Mouse (Mus musculus) heart, postnatal 0 days (tissue): Measurements from ENCODE around the gene Irgm2. TPM values are rescaled to one million over a fixed set of nuclear protein-coding genes. Genes with fewer than 3 reads are reported as not detected.
"Not testable (repeated sequence)": the region's sequence is repeated elsewhere in the genome, so short reads cannot be mapped to it uniquely, and the experiment has no call there.

Experiments used
- ATAC-seq: fragments of 200-750 bp; cut with Nextera tagmentation; 2 replicates; pipeline ENCODE4 v1.8.0; 2017; ENCODE audit warnings: low read depth, moderate number of reproducible peaks, moderate library complexity; ENCODE audit not compliant: insufficient read depth
- DNase-seq: peaks from one replicate; pipeline ENCODE4 v3.0.0-alpha.2; 2016; ENCODE audit warnings: low spot score
- H3K27ac ChIP-seq: fragments of 300-500 bp; sonication (generic); 2 replicates; pipeline ENCODE4 v1.5.1; 2014; ENCODE audit warnings: low read depth, mild to moderate bottlenecking
- H3K27me3 ChIP-seq: fragments of 300-500 bp; sonication (generic); 2 replicates; pipeline ENCODE4 v1.6.1; 2014; ENCODE audit warnings: low read length, mixed read lengths; ENCODE audit not compliant: control insufficient read depth, insufficient read depth
- H3K36me3 ChIP-seq: fragments of 300-500 bp; sonication (generic); replicated peaks from 2 replicates; pipeline ENCODE4 v1.6.1; 2014; ENCODE audit warnings: low read length, mixed read lengths; ENCODE audit not compliant: control insufficient read depth, insufficient read depth
- H3K4me1 ChIP-seq: fragments of 300-500 bp; sonication (generic); 2 replicates; pipeline ENCODE4 v1.6.1; 2014; ENCODE audit warnings: antibody characterized with exemption; ENCODE audit not compliant: control insufficient read depth, insufficient read depth
- H3K4me2 ChIP-seq: fragments of 300-500 bp; sonication (generic); 2 replicates; pipeline ENCODE4 v1.6.1; 2014; ENCODE audit warnings: low read depth, mild to moderate bottlenecking, low read length, moderate library complexity
- H3K4me3 ChIP-seq: fragments of 300-500 bp; sonication (generic); 2 replicates; pipeline ENCODE4 v1.5.1; 2014; ENCODE audit warnings: low read depth, low read length
- H3K9ac ChIP-seq: fragments of 300-500 bp; sonication (generic); replicated peaks from 2 replicates; pipeline ENCODE4 v1.6.1; 2014; ENCODE audit warnings: low read depth, low read length, mixed read lengths
- H3K9me3 ChIP-seq: fragments of 300-500 bp; sonication (generic); replicated peaks from 2 replicates; pipeline ENCODE4 v1.6.1; 2016; ENCODE audit warnings: low read length; ENCODE audit not compliant: control insufficient read depth
- CTCF ChIP-seq: IDR thresholded peaks from 2 replicates; pipeline ENCODE4 v1.5.1; 2016; ENCODE audit warnings: antibody characterized with exemption, control low read depth, low read depth
- EP300 ChIP-seq: IDR thresholded peaks from 2 replicates; pipeline ENCODE4 v1.6.1; 2016; ENCODE audit warnings: antibody characterized with exemption, low read depth
- WGBS: fragments of 180-500 bp; shearing (Covaris S2); extraction: QIAGEN DNeasy Blood & Tissue Kit; methylation state at CpG from one replicate; pipeline ENCODE4 v1.1.7; 2014; 5-methylcytosine and 5-hydroxymethylcytosine counted together
- polyA plus RNA-seq: library from polyadenylated mRNA; unstranded; fragments of >200 nt; fragmentation: Nextera tagmentation; extraction: Ambion mirVana; gene quantifications from 2 replicates; pipeline ENCODE4 v1.2.1, GENCODE M21; 2015
- total RNA-seq: library from RNA; depleted of rRNA; stranded (reverse); fragments of >200 nt; gene quantifications from 2 replicates; pipeline ENCODE4 v1.2.3, GENCODE M21; 2014; ENCODE audit warnings: low replicate concordance

The Irgm2 gene
- total and polyA plus RNA-seq, 2 experiments from 2014 or later: 5.2 to 8.7 TPM

- H3K4me2 ChIP-seq: peak overlapping the region; percentile 60
- H3K4me3 ChIP-seq: no peak overlapping the region
- TF ChIP-seq CTCF (no peak), EP300 (no peak)
- no peaks in the 10 kb centered on the region for H3K9me3 ChIP-seq
- 67% methylated on average over 7 of the region's 7 CpGs for WGBS
- H3K9ac ChIP-seq: no peak overlapping the region
- DNase-seq (no peak), ATAC-seq (no peak)
- no peaks in the 10 kb centered on the region for H3K36me3 ChIP-seq
- peaks cover 18% of the 10 kb centered on the region for H3K4me1 ChIP-seq
- no peaks in the 10 kb centered on the region for H3K27me3 ChIP-seq
- H3K27ac ChIP-seq: no peak overlapping the region
These were observed 14.4 kb downstream of the Irgm2 start for GRCm38 (mm10) chr11:58213673-58214342.

GRCm38 (mm10) chr11:58214391-58215048, 15.1 kb downstream of the Irgm2 start:
- ATAC-seq (peak; percentile 86), DNase-seq (peak; percentile 65)
- TF ChIP-seq EP300 (no peak), CTCF (no peak)
- peak overlapping the region; percentile 78 for H3K27ac ChIP-seq
- peaks cover 18% of the 10 kb centered on the region for H3K4me1 ChIP-seq
- no peaks in the 10 kb centered on the region for H3K36me3 ChIP-seq
- peak overlapping the region; percentile 60 for H3K4me2 ChIP-seq
- peak overlapping the region; percentile 58 for H3K4me3 ChIP-seq
- 25% methylated on average over 15 of the region's 17 CpGs for WGBS
- H3K27me3 ChIP-seq: no peaks in the 10 kb centered on the region
- H3K9me3 ChIP-seq: no peaks in the 10 kb centered on the region
- H3K9ac ChIP-seq: peak overlapping the region; percentile 83

- not testable (repeated sequence) for DNase-seq, H3K27me3 ChIP-seq, H3K36me3 ChIP-seq, H3K9me3 ChIP-seq
- peaks cover 18% of the 10 kb centered on the region for H3K4me1 ChIP-seq
- ATAC-seq: peak; percentile 34; the same call in 1 of the 2 replicates
- peak overlapping the region; percentile 60 for H3K4me2 ChIP-seq
- 14% methylated on average over 2 of the region's 3 CpGs for WGBS
- peak overlapping the region; percentile 78 for H3K27ac ChIP-seq
- H3K4me3 ChIP-seq: peak overlapping the region; percentile 58
- peak overlapping the region; percentile 83; the same call in 1 of the 2 replicates for H3K9ac ChIP-seq
These were observed 15.6 kb downstream of the Irgm2 start for GRCm38 (mm10) chr11:58215049-58215430.

GRCm38 (mm10) chr11:58215814-58216213, 16.4 kb downstream of the Irgm2 start:
- H3K9ac ChIP-seq: no peak overlapping the region
- DNase-seq: no peak
- H3K27ac ChIP-seq: no peak overlapping the region
- peak overlapping the region; percentile 60 for H3K4me2 ChIP-seq
- H3K9me3 ChIP-seq: no peaks in the 10 kb centered on the region
- no peaks in the 10 kb centered on the region; the same call in 1 of the 2 replicates for H3K36me3 ChIP-seq
- H3K4me3 ChIP-seq: peak overlapping the region; percentile 58
- peaks cover 18% of the 10 kb centered on the region for H3K4me1 ChIP-seq
- TF ChIP-seq CTCF (no peak), EP300 (no peak)
- WGBS: 71% methylated on average over 5 of the region's 5 CpGs
- no peak for ATAC-seq
- no peaks in the 10 kb centered on the region for H3K27me3 ChIP-seq

GRCm38 (mm10) chr11:58216823-58217222, 17.4 kb downstream of the Irgm2 start:
- no peak for TF ChIP-seq EP300
- no peak for TF ChIP-seq CTCF
- no peak for ATAC-seq
- 80% methylated on average over 6 of the region's 6 CpGs for WGBS
- no peaks in the 10 kb centered on the region for H3K27me3 ChIP-seq
- H3K9me3 ChIP-seq: no peaks in the 10 kb centered on the region
- H3K27ac ChIP-seq: no peak overlapping the region
- H3K4me1 ChIP-seq: peaks cover 15% of the 10 kb centered on the region
- no peak overlapping the region for H3K9ac ChIP-seq
- DNase-seq: no peak
- H3K4me2 ChIP-seq: no peak overlapping the region
- no peak overlapping the region for H3K4me3 ChIP-seq
- no peaks in the 10 kb centered on the region; the same call in 1 of the 2 replicates for H3K36me3 ChIP-seq
